Mouse (Mus musculus): ENCODE data around the gene Dpyd.

Dpyd gene

DNA sequence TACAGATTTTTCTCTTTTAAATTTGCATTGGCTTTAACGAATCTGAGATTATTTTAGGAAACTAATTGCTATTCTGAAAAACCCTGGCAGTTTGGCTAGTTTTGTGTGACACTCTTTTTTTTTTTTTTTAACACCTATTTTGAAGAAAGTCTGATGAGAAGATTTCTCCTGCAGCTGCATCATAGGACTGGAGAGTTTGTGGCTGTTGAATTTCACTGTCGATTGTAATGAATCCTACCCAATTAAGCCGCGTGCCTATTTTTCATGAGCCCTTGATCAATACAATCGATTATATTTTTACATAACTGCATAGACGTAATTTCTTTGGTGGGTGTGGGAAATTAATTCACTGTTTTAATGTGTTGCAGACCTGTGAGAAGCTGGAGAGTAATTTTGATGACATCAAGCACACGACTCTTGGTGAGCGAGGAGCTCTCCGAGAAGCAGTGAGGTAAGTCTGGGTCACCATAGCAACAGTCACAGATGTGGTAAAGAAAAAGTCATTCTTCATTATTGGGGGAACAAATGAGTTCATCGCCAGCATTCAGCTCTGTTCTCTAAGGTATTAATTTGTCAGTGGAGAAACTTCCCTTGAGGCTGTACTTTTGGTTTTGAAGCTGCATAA is 112.3 kb downstream of the Dpyd start:
- no peak for ATAC-seq (ENCODE audit: insufficient number of reproducible peaks, low FRiP score, low TSS enrichment)

DNA sequence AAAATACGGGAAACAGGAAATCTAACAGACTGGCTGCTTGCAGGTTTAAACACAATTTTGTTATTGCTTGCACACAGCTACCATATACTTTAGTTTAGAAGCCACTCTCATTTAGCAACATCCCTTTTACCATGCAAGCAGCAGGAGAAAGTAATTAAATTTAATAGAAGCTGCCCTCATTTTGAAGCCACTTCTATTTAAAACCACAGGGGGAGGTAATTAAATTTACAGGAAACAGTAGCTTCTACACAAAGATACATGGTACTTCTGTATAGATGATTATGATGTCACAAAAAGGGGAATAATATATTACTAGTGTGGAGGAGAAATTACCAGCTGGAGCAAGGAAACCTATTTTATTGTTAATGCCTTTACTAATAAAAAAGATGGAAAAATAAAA is 113.5 kb downstream of the Dpyd start:
- no peak for ATAC-seq (ENCODE audit: insufficient number of reproducible peaks, low FRiP score, low TSS enrichment)

DNA sequence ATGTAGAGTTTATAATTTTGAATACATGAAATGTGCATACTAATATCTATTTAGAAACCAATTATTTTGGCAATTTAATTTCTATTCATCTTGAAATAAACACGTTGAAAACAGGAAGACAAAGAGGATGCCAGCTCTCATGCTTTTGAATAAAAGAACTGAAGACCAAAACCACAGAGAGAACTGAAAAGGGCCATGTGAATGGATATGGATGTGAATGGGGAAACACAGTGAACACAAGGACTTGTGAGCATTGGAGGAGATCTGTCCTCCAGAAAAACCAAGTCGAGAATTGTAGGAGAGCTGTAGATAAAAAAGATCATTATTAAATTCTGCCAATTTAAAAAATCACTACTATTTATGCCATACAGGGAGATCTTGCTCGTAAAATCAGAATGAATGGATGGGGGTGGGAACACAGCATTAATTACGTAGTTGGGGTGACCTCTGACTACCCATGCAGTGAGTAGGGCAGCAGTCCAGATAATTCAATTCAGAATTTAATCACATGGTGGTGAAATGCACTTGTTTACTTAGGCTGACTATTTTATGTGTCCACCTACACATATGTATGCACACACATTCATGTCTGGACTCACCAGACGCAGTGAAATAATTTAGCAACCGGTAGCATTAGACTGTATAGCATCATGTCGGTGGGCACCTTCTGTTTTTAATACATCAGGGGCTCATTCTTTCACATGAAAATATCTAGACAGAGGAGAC is 114.3 kb downstream of the Dpyd start:
- ATAC-seq (ENCODE audit: insufficient number of reproducible peaks, low FRiP score, low TSS enrichment): no peak

DNA sequence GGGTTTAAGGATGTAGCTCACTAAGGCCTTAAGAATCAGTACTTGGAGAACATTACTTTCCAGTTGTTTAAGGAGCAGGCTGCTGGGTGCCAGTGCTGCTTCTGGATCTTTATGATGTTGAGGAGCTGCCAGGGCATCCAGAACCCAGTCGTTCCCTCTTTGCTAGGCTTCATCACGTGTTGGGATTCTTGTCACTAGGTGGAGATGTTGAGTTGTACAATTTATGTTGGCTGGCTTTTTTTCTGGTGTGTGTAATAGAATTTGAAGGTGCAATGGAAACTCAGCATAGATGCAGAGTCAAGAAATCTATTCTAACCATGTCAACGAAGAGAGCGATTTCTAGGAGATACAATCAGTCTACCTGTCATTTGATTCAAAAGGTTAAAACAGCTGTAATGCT is 118.9 kb downstream of the Dpyd start:
- ATAC-seq (ENCODE audit: insufficient number of reproducible peaks, low FRiP score, low TSS enrichment): no peak

DNA sequence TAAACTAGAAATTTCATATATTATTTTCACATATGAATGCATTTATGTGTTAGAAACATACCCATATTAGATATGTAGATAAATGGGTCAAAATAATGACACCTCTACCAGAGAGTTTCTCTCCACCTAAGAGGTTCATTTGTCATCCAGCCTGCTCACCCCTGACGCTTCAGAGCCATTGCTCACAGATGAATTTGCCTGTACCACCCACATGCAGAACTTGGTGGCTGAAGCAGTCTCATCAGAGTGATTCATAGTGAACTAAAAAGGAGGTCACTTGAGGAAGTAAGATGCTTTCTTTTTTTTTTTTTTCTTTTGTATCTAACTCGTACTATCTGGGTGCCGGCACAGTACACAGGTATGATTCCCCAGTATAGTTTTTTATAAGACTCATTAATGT is 188.3 kb downstream of the Dpyd start:
- ATAC-seq (ENCODE audit: insufficient number of reproducible peaks, low FRiP score, low TSS enrichment): no peak

DNA sequence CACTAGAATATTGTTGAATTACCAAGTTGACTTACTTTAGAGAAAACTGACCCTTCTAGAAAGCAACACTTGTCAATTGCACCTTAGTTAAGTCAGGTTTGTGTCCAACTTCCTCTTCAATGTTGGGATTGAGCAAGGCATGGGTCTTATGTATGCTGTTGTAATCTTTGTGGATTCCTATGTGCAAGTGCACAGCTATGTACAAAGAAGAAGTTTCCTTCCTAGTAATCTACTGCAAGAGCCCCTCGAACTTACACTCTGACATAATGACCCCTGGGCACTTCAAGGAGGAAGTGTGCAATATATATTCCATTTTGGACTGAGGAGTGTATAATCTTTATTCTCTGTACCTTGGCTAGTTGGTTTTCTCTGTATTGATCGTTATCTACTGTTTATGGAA is 191.7 kb downstream of the Dpyd start:
- no peak for ATAC-seq (ENCODE audit: insufficient number of reproducible peaks, low FRiP score, low TSS enrichment)

DNA sequence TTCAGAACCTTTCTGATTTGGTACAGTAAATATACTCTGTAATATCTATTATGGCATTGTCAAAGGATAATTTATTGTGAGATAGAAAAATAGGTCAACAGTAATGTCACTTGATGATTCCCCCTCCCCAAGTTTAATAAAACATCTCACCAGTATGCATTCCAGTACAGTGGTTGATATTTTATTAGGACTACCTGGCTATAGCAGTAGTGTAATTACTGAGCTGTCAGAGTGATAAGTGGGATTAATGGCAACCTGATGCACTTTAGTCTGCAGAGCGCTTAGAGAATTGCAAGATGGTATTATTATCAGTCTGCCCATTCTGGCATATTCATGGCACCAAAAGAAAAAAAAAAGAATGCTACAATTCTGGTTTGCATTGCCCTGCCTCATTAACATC is 194.2 kb downstream of the Dpyd start:
- no peak for ATAC-seq (ENCODE audit: insufficient number of reproducible peaks, low FRiP score, low TSS enrichment)

DNA sequence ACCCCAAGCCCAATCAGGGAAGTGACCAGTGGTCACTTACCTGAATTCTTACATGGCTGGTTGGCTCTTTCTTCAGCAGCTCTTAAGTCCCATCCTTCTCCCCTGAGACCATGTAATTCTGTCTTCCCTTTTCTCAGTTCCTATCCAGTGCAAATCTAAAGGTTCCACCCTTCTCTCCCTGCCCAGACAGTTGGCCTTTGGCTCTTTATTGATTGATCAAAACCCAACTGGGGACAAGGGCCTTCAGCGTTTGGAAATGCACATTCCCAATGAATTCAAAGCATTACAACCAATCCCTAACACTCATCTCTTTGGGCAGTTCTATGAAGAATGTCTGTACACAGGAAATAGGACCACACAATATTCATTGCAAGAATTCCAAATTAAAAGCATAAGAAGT is 251.0 kb downstream of the Dpyd start:
- ATAC-seq (ENCODE audit: insufficient number of reproducible peaks, low FRiP score, low TSS enrichment): no peak

DNA sequence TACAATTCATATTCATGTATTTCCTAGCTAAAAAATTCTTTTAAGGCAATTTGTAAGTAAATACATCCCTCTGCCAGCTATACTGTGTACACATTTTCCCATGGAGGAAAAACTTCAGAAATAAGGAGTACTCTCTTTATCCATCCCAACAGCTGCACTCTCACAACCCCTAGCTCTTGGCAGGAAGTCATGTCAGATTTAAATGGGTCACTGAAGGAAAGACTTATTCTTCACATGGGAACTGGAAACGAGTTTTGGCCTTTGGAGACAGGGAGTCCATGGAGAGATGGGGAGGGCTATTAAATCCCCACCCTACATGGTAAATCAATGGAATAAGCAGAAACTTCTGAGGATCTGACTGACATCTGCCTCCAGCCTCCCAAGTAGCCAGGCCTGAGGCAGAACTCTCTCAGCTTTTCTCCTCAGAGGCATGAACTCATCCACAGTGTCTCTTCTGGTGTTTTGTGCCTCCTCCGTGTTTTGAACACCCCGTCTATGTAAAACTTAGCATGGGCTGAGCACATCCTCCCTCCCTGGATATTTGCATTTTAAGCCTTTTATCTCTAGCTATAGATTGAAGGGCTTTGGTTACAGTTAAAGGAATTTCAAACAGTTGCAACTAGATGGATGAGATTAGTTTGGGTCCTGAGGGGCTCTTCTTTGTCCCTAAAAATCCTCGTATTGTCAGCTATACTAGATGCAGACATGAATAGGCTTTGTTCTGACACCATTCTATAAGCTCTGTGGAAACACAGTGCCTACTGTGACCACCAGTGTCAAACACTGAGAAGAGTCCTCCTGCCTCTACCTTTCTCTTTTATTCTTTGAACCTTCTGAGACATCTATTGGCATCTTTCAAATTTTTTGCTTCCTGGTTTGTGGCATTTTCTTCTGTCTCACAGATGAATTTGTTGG is 288.9 kb downstream of the Dpyd start:
- no peak for ATAC-seq (ENCODE audit: insufficient number of reproducible peaks, low FRiP score, low TSS enrichment)

DNA sequence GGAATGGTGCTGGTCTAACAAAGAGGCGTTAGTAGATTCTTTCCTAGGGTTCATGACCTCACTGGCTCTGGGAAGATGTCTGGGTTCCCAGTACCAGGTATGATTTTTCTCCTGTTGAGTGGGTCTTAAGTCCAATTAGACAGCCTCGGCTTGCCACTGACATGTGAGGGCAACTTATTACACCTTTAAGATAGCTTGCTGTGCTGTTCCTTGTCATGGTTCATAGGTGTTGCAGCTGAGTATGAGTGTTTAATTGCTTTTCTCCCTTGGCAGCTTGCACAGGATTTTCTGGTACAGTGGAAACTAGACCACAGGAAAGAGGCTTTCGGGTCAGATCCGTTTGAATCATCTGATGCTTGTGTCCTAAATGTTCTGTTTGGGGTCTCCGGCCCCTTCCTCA is 290.8 kb downstream of the Dpyd start:
- ATAC-seq (ENCODE audit: insufficient number of reproducible peaks, low FRiP score, low TSS enrichment): no peak

DNA sequence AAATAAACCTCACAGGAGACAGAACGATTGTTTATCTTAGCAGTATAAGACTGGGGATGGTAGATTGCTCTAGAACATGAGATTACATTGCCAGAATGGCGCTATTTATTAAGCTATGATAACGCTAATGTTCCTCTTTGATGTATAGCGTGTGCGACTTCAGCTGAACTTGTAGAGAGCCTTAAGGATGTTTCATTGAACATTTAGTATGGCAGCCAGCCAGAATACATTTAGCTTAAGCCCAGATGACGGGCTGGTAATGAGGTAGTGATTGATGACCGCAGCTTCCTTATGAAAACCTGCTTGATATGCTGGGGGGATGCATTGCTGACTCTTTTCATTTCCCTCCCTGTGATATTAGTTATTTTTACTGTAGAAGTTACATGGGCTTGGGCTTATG is 293.5 kb downstream of the Dpyd start:
- no peak for ATAC-seq (ENCODE audit: insufficient number of reproducible peaks, low FRiP score, low TSS enrichment)

DNA sequence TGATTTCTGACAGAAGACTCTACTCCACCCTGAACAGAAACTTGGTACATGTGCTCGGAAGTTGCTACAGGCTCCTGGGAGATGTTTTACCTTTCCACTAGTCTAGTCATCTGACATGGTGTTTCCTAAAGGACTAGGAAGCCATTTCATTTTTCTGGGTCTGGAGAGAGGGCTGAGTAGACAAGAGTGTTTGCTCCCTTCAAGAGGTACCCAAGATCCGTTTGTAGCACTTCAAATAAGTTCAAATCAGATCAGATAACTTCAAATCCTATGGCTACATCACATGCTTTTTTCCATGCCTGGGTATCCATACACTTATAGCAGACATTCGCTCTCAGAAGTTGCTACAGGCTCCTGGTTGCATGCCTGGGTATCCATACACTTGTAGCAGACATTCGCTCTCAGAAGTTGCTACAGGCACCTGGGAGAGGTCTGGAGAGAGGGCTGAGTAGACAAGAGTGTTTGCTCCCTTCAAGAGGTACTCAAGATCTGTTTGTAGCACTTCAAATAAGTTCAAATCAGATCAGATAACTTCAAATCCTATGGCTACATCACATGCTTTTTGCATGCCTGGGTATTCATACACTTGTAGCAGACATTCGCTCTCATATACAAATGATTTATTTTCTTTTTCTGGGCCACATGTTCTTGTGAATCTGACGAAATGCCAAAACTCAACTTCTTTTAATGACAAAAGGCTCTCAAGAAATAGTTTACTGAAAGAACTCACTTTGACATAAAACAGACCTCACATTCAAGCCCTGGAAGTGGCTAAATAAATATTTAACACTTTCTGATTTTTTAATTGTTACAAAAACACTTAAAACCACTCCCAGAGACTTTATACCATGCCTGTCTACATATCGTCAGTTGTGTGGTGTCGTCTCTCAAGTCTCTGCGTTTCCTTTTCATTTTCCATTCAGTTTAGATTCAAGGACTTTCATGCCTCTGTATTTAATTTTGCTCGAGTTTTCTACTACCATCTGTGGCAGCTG is 307.5 kb downstream of the Dpyd start:
- no peak for ATAC-seq (ENCODE audit: insufficient number of reproducible peaks, low FRiP score, low TSS enrichment)

DNA sequence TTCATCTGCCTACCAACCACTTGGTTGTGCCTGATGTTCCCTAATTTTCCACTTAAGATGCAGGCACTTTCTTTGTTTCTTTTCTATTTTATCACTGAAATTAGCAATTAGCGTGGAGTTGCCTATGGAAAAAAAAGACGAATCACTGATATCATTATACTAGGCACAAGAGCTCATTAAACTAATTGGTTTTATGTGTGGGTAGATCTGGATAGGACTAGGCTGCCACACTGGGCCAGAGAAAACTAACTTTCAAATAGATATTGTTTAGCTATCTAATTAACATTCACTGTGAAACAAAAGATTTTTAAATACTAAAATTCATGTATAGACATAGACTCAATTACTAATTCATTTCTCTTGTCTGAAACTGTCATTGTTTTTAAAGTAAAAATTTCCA is 313.9 kb downstream of the Dpyd start:
- ATAC-seq (ENCODE audit: insufficient number of reproducible peaks, low FRiP score, low TSS enrichment): no peak

DNA sequence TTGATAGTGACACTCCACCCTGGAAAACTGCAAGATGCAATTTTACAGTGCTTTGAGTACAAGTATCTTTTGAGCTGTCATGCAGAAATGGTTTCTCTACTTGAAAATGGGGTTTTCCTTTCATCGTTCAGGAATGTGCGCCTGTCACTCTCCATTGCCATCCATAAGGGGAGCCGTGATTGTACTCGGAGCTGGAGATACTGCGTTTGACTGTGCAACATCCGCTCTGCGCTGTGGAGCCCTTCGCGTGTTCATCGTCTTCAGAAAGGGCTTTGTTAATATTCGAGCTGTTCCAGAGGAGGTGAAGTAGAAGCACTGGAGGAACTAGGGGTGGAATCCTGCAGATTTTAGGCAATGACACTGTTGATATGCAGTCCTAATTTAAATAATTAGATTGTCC is 337.1 kb downstream of the Dpyd start:
- no peak for ATAC-seq (ENCODE audit: insufficient number of reproducible peaks, low FRiP score, low TSS enrichment)

DNA sequence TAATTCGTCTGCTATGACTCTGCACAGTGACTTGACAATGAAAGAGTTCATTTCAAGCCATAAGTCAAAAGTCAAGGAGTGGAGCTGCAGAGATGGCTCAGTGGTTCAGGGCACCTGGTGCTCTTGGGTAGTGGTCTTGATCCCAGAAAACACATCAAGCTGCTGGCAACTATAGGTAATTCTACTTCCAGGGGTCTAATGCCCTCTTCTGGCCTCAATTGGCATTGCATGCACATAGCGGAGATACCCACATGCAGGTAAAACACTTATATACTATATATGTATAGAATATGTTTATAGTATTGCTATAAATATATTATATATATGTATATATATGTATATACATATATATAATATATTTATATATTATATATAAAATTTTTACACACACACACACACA is 429.4 kb downstream of the Dpyd start:
- no peak for ATAC-seq (ENCODE audit: insufficient number of reproducible peaks, low FRiP score, low TSS enrichment)

DNA sequence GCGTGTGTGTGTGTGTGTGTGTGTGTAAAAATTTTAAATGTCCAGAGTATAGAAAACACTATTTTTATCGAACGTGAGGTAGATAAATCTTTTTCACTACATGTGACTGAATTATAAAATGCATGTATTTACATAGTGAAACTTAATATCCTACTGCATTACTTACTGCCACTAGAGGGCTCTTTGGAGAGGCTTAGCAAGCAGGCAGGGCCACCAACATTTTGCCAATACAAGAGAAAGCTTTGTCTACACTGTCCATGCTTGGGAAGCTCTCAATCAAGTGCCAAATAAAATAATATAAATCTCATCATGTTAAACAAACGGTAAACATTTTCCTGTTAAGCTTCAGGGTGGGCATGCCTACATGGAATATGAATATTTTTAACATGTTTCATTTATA is 429.9 kb downstream of the Dpyd start:
- ATAC-seq (ENCODE audit: insufficient number of reproducible peaks, low FRiP score, low TSS enrichment): no peak

DNA sequence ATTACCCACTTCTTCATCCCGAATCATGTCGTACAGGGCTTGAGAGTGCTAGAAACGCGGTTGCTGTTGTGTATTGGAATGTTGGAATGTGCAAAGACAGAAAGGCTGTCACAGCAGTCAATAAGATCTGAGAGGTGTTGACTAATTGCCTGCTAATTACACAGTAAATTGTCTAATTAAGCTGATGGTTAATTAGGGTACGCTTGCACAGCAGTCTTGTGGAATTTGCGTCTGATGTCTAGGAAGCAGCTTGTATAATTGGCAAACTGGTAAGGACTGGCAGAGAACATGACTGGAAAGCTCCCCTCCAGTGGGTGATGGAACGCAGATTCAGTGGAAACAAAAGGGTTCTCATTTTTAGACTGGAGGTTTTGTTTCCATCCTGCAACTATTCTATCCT is 459.3 kb downstream of the Dpyd start:
- ATAC-seq (ENCODE audit: insufficient number of reproducible peaks, low FRiP score, low TSS enrichment): no peak

DNA sequence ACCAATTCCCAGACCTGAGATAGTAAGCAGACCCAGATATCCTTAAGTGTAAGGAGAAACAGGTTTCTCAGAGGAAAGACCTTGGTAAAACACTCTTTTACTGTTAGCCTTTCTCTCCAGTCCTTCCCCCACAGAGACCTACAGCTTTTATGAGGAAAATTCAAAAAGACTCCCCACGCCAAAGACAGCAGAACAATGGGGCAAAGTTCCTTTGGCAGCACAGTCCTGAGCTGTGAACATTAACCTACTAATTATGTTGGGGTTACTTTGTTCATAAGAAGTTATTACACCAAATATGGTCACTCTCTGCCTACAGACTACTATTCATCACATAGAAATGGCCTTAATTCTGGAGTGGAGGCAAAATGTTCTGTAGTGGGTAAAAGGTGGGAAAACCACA is 480.7 kb downstream of the Dpyd start:
- ATAC-seq (ENCODE audit: insufficient number of reproducible peaks, low FRiP score, low TSS enrichment): no peak

DNA sequence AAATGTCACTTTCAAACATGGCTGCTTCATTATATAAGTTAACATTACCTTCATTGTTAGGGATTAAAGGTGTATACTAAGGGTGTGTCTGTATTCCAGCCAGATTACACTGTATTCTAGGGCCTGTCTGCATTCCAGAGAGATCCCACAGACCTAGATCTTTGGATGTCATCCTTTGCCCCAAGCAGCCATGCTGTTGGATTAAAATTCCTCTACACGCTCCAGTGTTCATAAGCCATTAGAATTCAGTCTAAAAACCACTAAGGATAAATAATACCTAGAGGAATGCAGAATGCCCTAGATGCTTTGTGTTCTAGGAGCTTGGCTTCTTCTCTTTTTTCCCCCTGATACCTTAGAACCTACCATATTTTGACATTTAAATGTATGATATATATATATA is 494.2 kb downstream of the Dpyd start:
- ATAC-seq (ENCODE audit: insufficient number of reproducible peaks, low FRiP score, low TSS enrichment): no peak

DNA sequence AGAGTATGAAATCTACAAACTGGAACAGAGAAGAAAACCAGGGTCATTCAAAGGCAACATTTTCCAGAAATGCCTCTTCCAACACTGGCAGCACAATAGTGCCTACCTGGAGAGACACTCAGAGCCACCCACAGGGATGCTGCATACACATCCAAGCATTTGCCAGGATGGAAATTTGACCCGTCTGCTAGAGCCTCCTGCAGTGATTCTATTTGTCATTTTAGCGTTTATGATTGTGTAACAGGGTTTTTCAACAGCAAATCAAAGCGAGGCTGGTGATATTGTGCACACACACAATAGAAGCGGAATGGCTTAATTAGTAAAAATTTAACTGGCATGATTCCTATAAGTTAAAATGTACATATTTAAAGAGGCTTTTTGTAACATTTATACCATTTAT is 501.3 kb downstream of the Dpyd start:
- ATAC-seq (ENCODE audit: insufficient number of reproducible peaks, low FRiP score, low TSS enrichment): peak; percentile 91; the same call in 1 of the 2 replicates

Measured in cerebellum, adult (tissue).